Mouse (Mus musculus) ovary, adult 10 weeks (tissue): ENCODE measurements around the gene Optn. TPM values are rescaled to one million over a fixed set of nuclear protein-coding genes. Genes with fewer than 3 reads are reported as not detected.

Source experiments
- polyA plus RNA-seq: library from polyadenylated mRNA; stranded (reverse); fragments of 350-450 nt; fragmentation: Illumina TruSeq; extraction: RNeasy Lipid Tissue Mini Kit (QIAGEN cat#74804); gene quantifications from one replicate; pipeline ENCODE4 v1.2.3, GENCODE M21; 2014

Gene Optn
- polyA plus RNA-seq = 10.0 TPM

DNA sequence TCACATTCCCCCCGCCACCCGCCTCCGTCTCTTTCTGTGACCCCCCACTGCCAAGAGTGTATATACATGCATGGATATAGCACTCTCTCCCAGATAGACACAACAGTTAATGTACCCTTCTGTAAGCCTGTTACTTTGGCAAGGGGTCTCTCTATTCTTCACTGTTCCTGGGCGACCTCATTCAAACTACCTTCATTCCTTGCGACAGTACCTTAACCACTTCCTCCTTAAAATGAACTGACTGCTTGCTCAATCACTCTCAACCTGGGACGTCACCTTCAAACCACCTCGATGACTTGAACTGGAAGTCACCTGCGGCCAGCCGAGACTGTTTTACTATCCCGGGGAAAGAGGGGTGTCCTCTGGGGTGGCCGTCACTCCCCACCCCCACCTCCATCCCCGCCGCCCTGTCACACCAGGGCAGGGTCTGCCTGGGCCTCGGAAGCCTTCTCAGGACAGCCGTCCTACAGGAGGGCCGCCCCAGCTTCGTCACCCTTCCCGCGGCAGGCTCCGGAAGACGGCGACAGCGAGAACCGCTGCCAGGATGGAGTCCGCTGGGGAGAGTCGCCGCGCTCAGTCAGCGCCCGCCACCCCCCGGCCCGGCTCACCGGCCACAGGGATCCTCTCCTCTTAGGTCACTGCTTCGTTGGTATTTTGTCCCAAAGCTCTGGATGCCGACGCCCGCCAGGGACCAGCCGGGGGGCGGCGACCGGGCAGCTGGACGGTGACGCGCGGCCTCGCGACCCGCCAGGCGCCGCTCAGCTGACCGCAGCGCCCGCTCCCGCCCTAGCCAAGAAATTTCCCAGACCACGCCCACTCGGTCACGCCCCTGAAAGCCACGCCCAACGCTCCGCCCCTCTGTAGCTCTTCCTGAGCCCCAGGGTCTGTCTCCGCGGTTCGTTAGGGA lies at the start of gene Optn:
Gene Optn, minus strand, starts transcription at position 753 of the 907 bp plus-strand sequence.

GRCm38 (mm10) chr2:5012491-5013324 lies 51.1 kb downstream of the Optn start, which contains the start of gene Mcm10:
Mcm10 (minus strand) TSS chr2:5012791.

DNA sequence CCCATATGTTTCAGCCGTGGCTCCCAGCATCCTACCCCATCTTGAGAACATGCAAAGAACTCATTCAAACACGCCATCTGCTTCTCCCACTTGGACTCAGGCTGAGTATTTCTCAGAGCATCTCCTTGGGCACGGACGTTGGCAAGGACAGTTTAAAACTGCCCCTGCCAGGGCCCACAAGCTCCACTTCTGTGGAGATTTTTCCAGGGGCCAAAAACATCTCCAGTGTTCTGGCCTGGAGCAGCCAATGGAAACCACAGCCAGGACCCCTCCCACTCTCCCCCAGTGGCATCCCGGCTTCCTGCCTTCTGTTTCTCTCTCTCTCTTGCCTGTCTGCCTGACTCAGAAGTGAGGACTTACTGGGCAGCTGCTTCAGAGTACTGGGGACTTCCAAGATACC lies 88.0 kb downstream of the Optn start, which contains the start of gene Ucma:
Gene Ucma, plus strand, starts transcription at position 316 of the 400 bp plus-strand sequence.

Other genes with a start within 250 kb of the Optn start
- 85.4 TPM for gene Sephs1, start 182.5 kb downstream of the Optn start, polyA plus RNA-seq
- 278 TPM for gene Phyh, start 145.0 kb downstream of the Optn start, polyA plus RNA-seq
- gene Ucma, start 87.9 kb downstream of the Optn start, polyA plus RNA-seq = not detected
- 3.4 TPM for gene Mcm10, start 51.3 kb downstream of the Optn start, polyA plus RNA-seq
- 82.6 TPM for gene Ccdc3, start 73.7 kb upstream of the Optn start, polyA plus RNA-seq